Mouse (Mus musculus) limb, embryonic 14.5 days (tissue): Measurements from ENCODE around the gene Fer. TPM values are rescaled to one million over a fixed set of nuclear protein-coding genes. Genes with fewer than 3 reads are reported as not detected.

Source experiments
- ATAC-seq: fragments of 200-750 bp; cut with Nextera tagmentation; 2 replicates; pipeline ENCODE4 v1.8.0; 2017; ENCODE audit warnings: low read depth, moderate number of reproducible peaks, moderate TSS enrichment; ENCODE audit not compliant: low FRiP score
- DNase-seq: peaks from one replicate; pipeline ENCODE4 v3.0.0-alpha.2; 2015; ENCODE audit warnings: low spot score
- H3K27ac ChIP-seq: fragments of 300-500 bp; sonication (generic); replicated peaks from 2 replicates; pipeline ENCODE4 v1.5.1; 2014; ENCODE audit warnings: low read depth, mild to moderate bottlenecking, low read length, moderate library complexity, mixed read lengths
- H3K27me3 ChIP-seq: fragments of 300-500 bp; sonication (generic); 2 replicates; pipeline ENCODE4 v1.6.1; 2014; ENCODE audit warnings: low read length, mixed read lengths; ENCODE audit not compliant: control insufficient read depth, insufficient read depth
- H3K36me3 ChIP-seq: fragments of 300-500 bp; sonication (generic); 2 replicates; pipeline ENCODE4 v1.6.1; 2014; ENCODE audit warnings: mild to moderate bottlenecking, low read length, moderate library complexity, mixed read lengths; ENCODE audit not compliant: control insufficient read depth, insufficient read depth
- H3K4me1 ChIP-seq: fragments of 300-500 bp; sonication (generic); 2 replicates; pipeline ENCODE4 v1.6.1; 2014; ENCODE audit warnings: antibody characterized with exemption, low read length, mixed read lengths; ENCODE audit not compliant: control insufficient read depth, insufficient read depth
- H3K4me2 ChIP-seq: fragments of 300-500 bp; sonication (generic); replicated peaks from 2 replicates; pipeline ENCODE4 v1.6.1; 2014; ENCODE audit warnings: low read depth, mild to moderate bottlenecking, low read length, moderate library complexity; ENCODE audit not compliant: severe bottlenecking
- H3K4me3 ChIP-seq: fragments of 300-500 bp; sonication (generic); replicated peaks from 2 replicates; pipeline ENCODE4 v1.5.1; 2014; ENCODE audit warnings: low read length
- H3K9ac ChIP-seq: fragments of 300-500 bp; sonication (generic); 2 replicates; pipeline ENCODE4 v1.6.1; 2014; ENCODE audit warnings: mild to moderate bottlenecking, low read depth, low read length, moderate library complexity; ENCODE audit not compliant: severe bottlenecking
- H3K9me3 ChIP-seq: fragments of 300-500 bp; sonication (generic); 2 replicates; pipeline ENCODE4 v1.6.1; 2016; ENCODE audit warnings: low read length; ENCODE audit not compliant: control insufficient read depth
- POLR2A ChIP-seq: fragments of 200-500 bp; IDR thresholded peaks from 2 replicates; pipeline ENCODE4 v1.8.0; 2012; ENCODE audit warnings: inconsistent platforms, mild to moderate bottlenecking, moderate library complexity, borderline replicate concordance; ENCODE audit not compliant: insufficient read depth, insufficient read length; ENCODE audit errors: extremely low read depth
- WGBS: fragments of 180-500 bp; shearing (Covaris S2); extraction: QIAGEN DNeasy Blood & Tissue Kit; methylation state at CpG from one replicate; pipeline ENCODE4 v1.1.7; 2014; 5-methylcytosine and 5-hydroxymethylcytosine counted together
- polyA plus RNA-seq, 2 experiments: library from polyadenylated mRNA; depleted of rRNA in 1 of 2; stranded (reverse) in 1 of 2; unstranded in 1 of 2; fragments of >200 nt; fragmentation: Nextera tagmentation in 1 of 2; extraction: Ambion mirVana in 1 of 2; gene quantifications; 2 replicates each; pipeline versions ENCODE4 v1.2.1 to v1.2.3; 2012 to 2014

Fer gene
- polyA plus RNA-seq, 2 experiments, result 11.1 to 34.7 TPM

DNA sequence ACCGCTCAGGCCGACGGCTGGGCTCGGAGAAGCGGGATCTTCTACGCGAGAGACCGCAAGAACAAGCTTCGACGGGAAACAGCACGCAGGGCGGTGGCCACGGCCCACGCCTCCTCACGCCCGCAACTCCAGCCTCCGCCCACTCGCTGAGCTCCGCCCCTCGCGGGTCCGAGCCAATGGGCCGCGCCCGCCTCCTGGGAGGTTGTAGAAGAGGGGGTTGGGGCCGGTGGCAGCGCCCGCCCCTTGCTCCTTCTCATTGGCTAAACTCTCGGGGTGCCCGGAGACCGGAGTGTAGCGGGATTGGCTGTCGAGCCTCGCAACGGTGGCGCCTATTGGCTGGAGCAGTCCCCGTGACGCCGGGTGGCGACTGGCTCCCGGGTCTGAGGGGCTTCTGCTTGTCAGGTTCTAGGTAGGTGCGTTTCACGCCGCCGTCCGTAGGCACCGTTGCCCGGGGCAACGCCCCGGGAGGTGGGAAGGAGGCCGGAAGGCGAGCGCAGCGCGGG lies 836 bp downstream of the Fer start, which contains the start of gene A930002H24Rik:
Gene A930002H24Rik (minus strand): TSS at position 145 of the 503 bp plus-strand sequence.
- H3K9ac ChIP-seq, result peak within 1 kb of the TSS; percentile 83
- 0 out of 2 replicates have a peak, but pooled peaks have one; percentile 44 for TF ChIP-seq POLR2A
- peak; percentile 99 for ATAC-seq
- peak; percentile 99 for DNase-seq
- H3K4me3 ChIP-seq, result peak within 1 kb of the TSS; percentile 93
- no peaks in the 10 kb centered on the region for H3K36me3 ChIP-seq
- WGBS, result 1% methylated on average over 54 of the region's 55 CpGs
- 0 out of 2 replicates have a peak, but pooled peaks cover 4% of the 10 kb centered on the region for H3K4me1 ChIP-seq
- peak within 1 kb of the TSS; percentile 81 for H3K27ac ChIP-seq
- H3K4me2 ChIP-seq, result peak within 1 kb of the TSS; percentile 90
- H3K9me3 ChIP-seq, result no peaks in the 10 kb centered on the region
- H3K27me3 ChIP-seq, result no peaks in the 10 kb centered on the region

GRCm38 (mm10) chr17:63864171-63864571 lies 1.3 kb downstream of the Fer start:
- WGBS, result 0% methylated on average over 14 of the region's 48 CpGs
- ATAC-seq, result peak; percentile 66

GRCm38 (mm10) chr17:63871773-63872172 lies 8.9 kb downstream of the Fer start:
- 93% methylated on average over 7 of the region's 7 CpGs for whole genome bisulfite sequencing

More at GRCm38 (mm10) chr17:63864171-63864571, 1.3 kb downstream of the Fer start:
- H3K4me3 ChIP-seq, result peak overlapping the region; percentile 93
- H3K9me3 ChIP-seq, result no peaks in the 10 kb centered on the region
- H3K36me3 ChIP-seq, result no peaks in the 10 kb centered on the region
- peak overlapping the region; percentile 83 for H3K9ac ChIP-seq
- H3K27ac ChIP-seq, result peak overlapping the region; percentile 77
- DNase-seq, result peak; percentile 21
- no peaks in the 10 kb centered on the region for H3K27me3 ChIP-seq
- no peak for TF ChIP-seq POLR2A
- H3K4me1 ChIP-seq, result 0 out of 2 replicates have a peak, but pooled peaks cover 4% of the 10 kb centered on the region
- H3K4me2 ChIP-seq, result peak overlapping the region; percentile 90

DNA sequence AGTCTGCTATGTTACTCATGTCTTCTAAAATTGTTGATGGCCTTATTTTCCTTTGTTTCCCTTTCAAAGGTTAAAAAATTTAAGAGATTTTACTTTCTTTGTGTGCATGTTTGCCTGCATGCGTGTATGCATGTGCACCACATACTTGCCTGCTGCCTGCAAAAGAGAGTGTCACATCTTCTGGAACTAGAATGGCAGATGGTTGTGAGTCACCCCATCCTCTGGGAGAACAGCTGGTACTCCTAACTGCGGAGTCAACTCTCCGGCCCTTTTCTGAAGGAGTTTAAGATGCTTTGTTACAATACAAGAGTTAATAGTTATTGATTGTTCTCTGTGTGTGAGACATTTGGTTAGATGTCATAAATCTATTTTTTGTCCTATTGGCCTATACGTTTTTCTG lies 16.0 kb downstream of the Fer start:
- Histone ChIP-seq H3K9me3 (no peaks in the 10 kb centered on the region), H3K27me3 (no peaks in the 10 kb centered on the region), H3K9ac (no peak overlapping the region), H3K27ac (no peak overlapping the region), H3K4me3 (no peak overlapping the region), H3K36me3 (no peaks in the 10 kb centered on the region), H3K4me2 (no peak overlapping the region), H3K4me1 (no peaks in the 10 kb centered on the region)
- DNase-seq (no peak), ATAC-seq (no peak)
- 77% methylated on average over 4 of the region's 4 CpGs for WGBS
- no peak for TF ChIP-seq POLR2A

More at GRCm38 (mm10) chr17:63871773-63872172, 8.9 kb downstream of the Fer start:
- TF ChIP-seq POLR2A, result no peak
- no peaks in the 10 kb centered on the region for H3K4me1 ChIP-seq
- no peak overlapping the region for H3K9ac ChIP-seq
- no peak overlapping the region for H3K4me2 ChIP-seq
- no peaks in the 10 kb centered on the region for H3K27me3 ChIP-seq
- DNase-seq (no peak), ATAC-seq (no peak)
- no peak overlapping the region for H3K4me3 ChIP-seq
- no peaks in the 10 kb centered on the region for H3K36me3 ChIP-seq
- H3K9me3 ChIP-seq, result no peaks in the 10 kb centered on the region
- H3K27ac ChIP-seq, result no peak overlapping the region

DNA sequence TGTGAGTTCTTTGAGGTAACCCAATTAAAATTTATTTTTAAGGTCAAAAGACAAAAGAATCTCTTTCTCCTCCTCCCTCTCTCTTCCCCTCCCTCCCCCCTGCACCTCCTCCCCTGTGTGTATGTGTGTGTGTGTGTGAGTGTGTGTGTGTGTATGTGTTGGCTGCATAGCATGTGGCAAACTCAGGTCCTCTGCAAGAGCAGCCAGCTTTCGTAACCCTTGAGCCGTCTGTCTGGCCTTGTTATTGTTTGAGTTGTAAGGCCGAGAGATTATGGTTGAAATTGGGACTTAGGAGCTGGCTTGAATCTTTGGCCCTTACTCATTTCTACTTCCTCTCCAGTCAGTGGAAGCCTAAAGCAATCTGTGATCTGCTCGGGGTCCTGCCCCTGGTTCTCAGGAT lies 17.1 kb downstream of the Fer start:
- Histone ChIP-seq H3K4me3 (no peak overlapping the region), H3K36me3 (no peaks in the 10 kb centered on the region), H3K4me2 (no peak overlapping the region), H3K4me1 (no peaks in the 10 kb centered on the region), H3K27ac (no peak overlapping the region), H3K27me3 (no peaks in the 10 kb centered on the region), H3K9ac (no peak overlapping the region), H3K9me3 (no peaks in the 10 kb centered on the region)
- DNase-seq (no peak), ATAC-seq (no peak)
- no peak for TF ChIP-seq POLR2A
- 86% methylated on average over 4 of the region's 4 CpGs for WGBS
